Mouse (Mus musculus) liver, adult 2 months (tissue): Measurements from ENCODE around the gene N4bp2. TPM values are rescaled to one million over a fixed set of nuclear protein-coding genes. Genes with fewer than 3 reads are reported as not detected.

Experiments used
- DNase-seq: peaks from one replicate; pipeline ENCODE4 v3.0.0-alpha.2; 2011; ENCODE audit warnings: low read depth, low spot score; ENCODE audit errors: extremely low read depth
- H3K27ac ChIP-seq: fragments of 200-500 bp; replicated peaks from 2 replicates; pipeline ENCODE4 v1.5.1; 2012; ENCODE audit warnings: low read depth, mild to moderate bottlenecking, control low read depth, inconsistent platforms, low read length; ENCODE audit not compliant: insufficient read depth
- H3K27me3 ChIP-seq: fragments of 200-500 bp; 2 replicates; pipeline ENCODE4 v1.6.1; 2012; ENCODE audit warnings: mild to moderate bottlenecking, moderate library complexity, low read length, inconsistent platforms; ENCODE audit not compliant: control insufficient read depth, insufficient read depth
- H3K36me3 ChIP-seq: fragments of 200-500 bp; 2 replicates; pipeline ENCODE4 v1.6.1; 2012; ENCODE audit warnings: low read length, inconsistent platforms; ENCODE audit not compliant: control insufficient read depth, insufficient read depth
- H3K4me1 ChIP-seq: fragments of 200-500 bp; 2 replicates; pipeline ENCODE4 v1.6.1; 2011; ENCODE audit warnings: low read length; ENCODE audit not compliant: control insufficient read depth, insufficient read depth
- H3K4me3 ChIP-seq: fragments of 200-500 bp; 2 replicates; pipeline ENCODE4 v1.5.1; 2011; ENCODE audit warnings: low read depth, mild to moderate bottlenecking, control low read depth, low read length, moderate library complexity; ENCODE audit not compliant: insufficient read depth
- H3K79me2 ChIP-seq: fragments of 200-500 bp; 2 replicates; pipeline ENCODE4 v1.6.1; 2012; ENCODE audit warnings: inconsistent platforms, mild to moderate bottlenecking, low read length, moderate library complexity; ENCODE audit not compliant: control insufficient read depth, insufficient read depth
- H3K9ac ChIP-seq: fragments of 200-500 bp; 2 replicates; pipeline ENCODE4 v1.6.1; 2012; ENCODE audit warnings: low read depth, mild to moderate bottlenecking, control low read depth, inconsistent platforms, low read length
- CTCF ChIP-seq: fragments of 200-500 bp; IDR thresholded peaks from 2 replicates; pipeline ENCODE4 v1.5.1; 2011; ENCODE audit warnings: low read depth, low read length, control low read depth
- POLR2A ChIP-seq: fragments of 200-500 bp; IDR thresholded peaks from 2 replicates; pipeline ENCODE4 v1.6.1; 2011; ENCODE audit warnings: low read length, control low read depth; ENCODE audit not compliant: insufficient read depth; ENCODE audit errors: extremely low read depth
- WGBS: fragments of 180-500 bp; shearing (Covaris S2); methylation state at CpG from one replicate; pipeline ENCODE4 v1.1.7; 2018; 5-methylcytosine and 5-hydroxymethylcytosine counted together
- polyA plus RNA-seq: library from polyadenylated mRNA; depleted of rRNA; stranded (reverse); fragments of >200 nt; gene quantifications from 2 replicates; pipeline ENCODE4 v1.2.3, GENCODE M21; 2012
- total RNA-seq: library from RNA; depleted of rRNA; stranded (reverse); fragments of >200 nt; gene quantifications from 2 replicates; pipeline ENCODE4 v1.2.3, GENCODE M21; 2014

The N4bp2 gene
- total and polyA plus RNA-seq, 2 experiments = 4.1 to 21.7 TPM

DNA sequence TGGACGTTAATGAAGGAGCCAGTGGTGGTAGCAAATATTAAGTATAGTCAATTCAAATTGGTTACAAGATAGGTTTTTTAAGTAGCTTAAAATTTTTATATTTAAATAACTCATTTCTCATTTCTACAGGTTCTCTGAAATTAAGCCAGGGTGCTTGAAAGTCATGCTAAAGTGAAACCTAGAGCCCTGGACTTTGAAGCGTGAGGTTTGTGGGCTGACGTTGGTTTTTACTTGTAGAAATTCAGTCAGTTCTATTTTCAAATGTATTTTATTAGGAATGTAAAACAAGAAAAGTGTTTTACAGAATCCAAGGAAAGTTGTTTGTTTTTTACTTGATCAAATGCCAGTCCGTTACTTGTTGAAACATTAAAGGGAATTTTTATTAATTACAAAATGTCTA, 63.2 kb downstream of the N4bp2 start:
- TF ChIP-seq CTCF (no peak), POLR2A (no peak)
- Histone ChIP-seq H3K27me3 (no peaks in the 10 kb centered on the region), H3K36me3 (peaks cover 28% of the 10 kb centered on the region), H3K79me2 (no peaks in the 10 kb centered on the region), H3K4me1 (no peaks in the 10 kb centered on the region), H3K4me3 (no peak overlapping the region), H3K9ac (no peak overlapping the region), H3K27ac (no peak overlapping the region)
- no peak for DNase-seq
- 92% methylated on average over 4 of the region's 4 CpGs for WGBS

DNA sequence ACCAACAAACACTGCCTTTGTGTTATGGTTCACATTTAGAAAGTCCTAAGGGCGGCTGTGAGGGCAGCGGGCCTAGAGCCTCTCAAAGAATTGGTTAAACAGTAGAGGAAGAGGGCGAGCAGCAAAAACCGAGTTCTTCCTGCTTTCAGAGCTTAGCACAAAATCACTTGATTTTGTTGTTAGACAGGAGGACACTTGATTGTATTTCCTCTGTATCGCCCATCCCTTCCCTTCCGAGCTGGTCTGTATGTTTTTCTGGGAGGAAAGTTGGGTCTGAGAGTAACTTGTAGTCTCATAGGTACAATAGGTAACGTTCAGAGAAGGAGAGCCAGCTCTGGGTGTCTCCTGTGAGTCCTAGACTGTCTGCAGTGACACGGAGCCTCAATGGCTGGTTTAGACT, 63.8 kb downstream of the N4bp2 start:
- H3K27me3 ChIP-seq = no peaks in the 10 kb centered on the region
- 93% methylated on average over 8 of the region's 8 CpGs for WGBS
- TF ChIP-seq POLR2A = no peak
- TF ChIP-seq CTCF = no peak
- H3K27ac ChIP-seq = no peak overlapping the region
- no peaks in the 10 kb centered on the region for H3K4me1 ChIP-seq
- H3K79me2 ChIP-seq = no peaks in the 10 kb centered on the region
- H3K9ac ChIP-seq = no peak overlapping the region
- peaks cover 25% of the 10 kb centered on the region for H3K36me3 ChIP-seq
- H3K4me3 ChIP-seq = no peak overlapping the region
- no peak for DNase-seq

DNA sequence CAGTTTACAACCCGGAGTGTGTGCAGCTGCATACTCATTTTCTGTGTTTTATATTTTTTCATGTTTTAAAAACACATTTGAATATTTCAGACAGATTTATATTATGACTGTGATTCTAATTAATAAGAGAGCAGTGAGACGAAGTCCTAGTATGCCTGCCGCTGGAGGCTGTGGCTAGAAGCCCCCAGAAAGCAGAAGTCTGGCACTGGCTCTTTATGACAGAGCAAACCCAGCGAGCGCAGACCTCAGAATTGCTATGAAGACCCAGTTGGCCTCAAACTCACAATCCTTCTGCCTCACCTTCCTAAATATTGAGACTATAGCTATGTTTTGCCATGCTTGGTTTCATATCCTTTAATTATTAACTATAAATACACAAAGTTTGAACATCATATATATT, 64.9 kb downstream of the N4bp2 start:
- TF ChIP-seq POLR2A (no peak), CTCF (no peak)
- no peaks in the 10 kb centered on the region for H3K27me3 ChIP-seq
- H3K27ac ChIP-seq = no peak overlapping the region
- H3K79me2 ChIP-seq = no peaks in the 10 kb centered on the region
- H3K9ac ChIP-seq = no peak overlapping the region
- H3K4me1 ChIP-seq = no peaks in the 10 kb centered on the region
- whole genome bisulfite sequencing = 95% methylated on average over 5 of the region's 5 CpGs
- H3K4me3 ChIP-seq = no peak overlapping the region
- peaks cover 23% of the 10 kb centered on the region for H3K36me3 ChIP-seq
- no peak for DNase-seq

DNA sequence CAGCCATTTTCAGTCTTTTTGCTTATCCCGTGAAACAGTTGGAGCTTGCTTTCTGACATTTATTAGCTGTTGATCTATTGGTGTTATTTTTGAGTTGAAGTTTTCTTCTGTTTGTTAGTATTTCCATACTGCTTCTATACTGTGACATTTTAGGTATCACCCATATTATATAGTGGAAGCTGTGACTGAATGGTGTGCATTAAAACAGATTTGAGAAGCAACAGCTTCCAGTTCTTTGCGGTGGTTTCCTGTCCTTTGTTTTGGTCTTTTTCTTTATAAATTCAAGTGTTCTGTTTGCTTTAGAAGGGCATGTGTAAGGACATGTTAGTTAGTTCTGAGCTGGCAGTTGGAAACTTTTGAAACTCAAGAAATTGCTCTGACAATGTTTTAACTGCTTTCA, 65.7 kb downstream of the N4bp2 start:
- WGBS = 84% methylated on average over 2 of the region's 2 CpGs
- DNase-seq = no peak
- no peak for TF ChIP-seq CTCF
- no peak for TF ChIP-seq POLR2A
- Histone ChIP-seq H3K36me3 (peaks cover 23% of the 10 kb centered on the region), H3K9ac (no peak overlapping the region), H3K27ac (no peak overlapping the region), H3K4me1 (no peaks in the 10 kb centered on the region), H3K4me3 (no peak overlapping the region), H3K27me3 (no peaks in the 10 kb centered on the region), H3K79me2 (no peaks in the 10 kb centered on the region)

DNA sequence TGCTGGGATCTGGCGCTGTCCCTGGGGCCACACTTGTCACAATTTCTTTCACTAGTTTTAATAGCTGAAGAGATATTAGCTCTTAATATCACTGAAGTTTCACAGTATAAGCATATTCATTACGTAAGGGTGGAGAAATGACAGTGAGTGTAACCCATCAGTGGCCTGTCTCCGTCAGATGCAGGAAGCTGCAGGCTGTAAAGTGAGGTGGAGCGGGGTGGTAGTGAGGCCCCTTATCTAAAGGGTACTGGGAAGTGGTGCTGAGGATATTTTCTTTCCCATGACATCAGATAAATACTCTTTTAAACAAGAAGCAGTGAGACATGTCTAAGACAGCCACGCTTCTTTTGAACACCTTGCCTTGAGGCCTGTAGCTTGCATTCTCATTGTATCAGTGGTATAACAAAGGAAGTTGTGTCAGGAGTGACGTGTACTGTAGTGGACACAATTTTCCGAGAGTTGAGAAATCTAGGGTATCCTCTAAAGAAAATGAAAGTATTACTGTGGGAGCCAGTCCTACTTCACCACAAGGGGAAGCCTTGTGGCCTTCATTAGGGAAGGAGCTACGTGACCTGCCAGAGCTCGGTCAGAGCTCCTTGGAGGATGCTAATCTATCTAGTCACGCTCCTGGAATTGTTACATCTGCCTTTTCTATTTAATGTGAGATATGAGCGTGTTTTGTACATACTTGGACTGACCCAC, 68.7 kb downstream of the N4bp2 start:
- 91% methylated on average over 11 of the region's 11 CpGs for WGBS
- no peak overlapping the region for H3K9ac ChIP-seq

DNA sequence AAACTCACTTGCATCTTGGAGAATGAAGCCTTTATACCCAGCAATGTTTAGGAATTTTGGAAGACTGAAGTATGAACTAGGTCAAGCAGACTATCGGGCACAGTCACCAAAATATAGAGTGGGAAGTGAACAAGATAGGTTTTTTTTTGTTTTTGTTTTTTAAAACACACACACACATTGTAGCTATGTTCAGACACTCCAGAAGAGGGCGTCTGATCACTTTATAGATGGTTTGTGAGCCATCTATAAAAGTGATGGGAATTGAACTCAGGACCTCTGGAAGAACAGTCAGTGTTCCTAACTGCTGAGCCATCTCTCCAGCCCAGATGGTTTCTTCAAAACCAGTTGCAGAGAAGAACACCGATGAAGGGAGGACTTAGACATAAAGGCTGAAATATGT, 69.8 kb downstream of the N4bp2 start:
- 88% methylated on average over 3 of the region's 3 CpGs for WGBS

More for the DNA sequence above, 68.7 kb downstream of the N4bp2 start:
- Histone ChIP-seq H3K27me3 (no peaks in the 10 kb centered on the region), H3K79me2 (no peaks in the 10 kb centered on the region), H3K27ac (no peak overlapping the region), H3K36me3 (peaks cover 10% of the 10 kb centered on the region), H3K4me1 (no peaks in the 10 kb centered on the region), H3K4me3 (no peak overlapping the region)
- TF ChIP-seq CTCF = no peak
- no peak for TF ChIP-seq POLR2A
- peak; percentile 25 for DNase-seq

More for the DNA sequence above, 69.8 kb downstream of the N4bp2 start:
- no peak overlapping the region for H3K4me3 ChIP-seq
- no peak overlapping the region for H3K27ac ChIP-seq
- H3K9ac ChIP-seq = no peak overlapping the region
- DNase-seq = no peak
- H3K79me2 ChIP-seq = no peaks in the 10 kb centered on the region
- H3K36me3 ChIP-seq = peaks cover 6% of the 10 kb centered on the region
- H3K27me3 ChIP-seq = no peaks in the 10 kb centered on the region
- no peaks in the 10 kb centered on the region for H3K4me1 ChIP-seq
- no peak for TF ChIP-seq POLR2A
- TF ChIP-seq CTCF = no peak
